Mouse (Mus musculus) limb, embryonic 14.5 days (tissue): Measurements from ENCODE around the gene Gm21149. TPM values are rescaled to one million over a fixed set of nuclear protein-coding genes. Genes with fewer than 3 reads are reported as not detected.
"Not testable (repeated sequence)": the region's sequence is repeated elsewhere in the genome, so short reads cannot be mapped to it uniquely, and the experiment has no call there.

Experiments used
- ATAC-seq: fragments of 200-750 bp; cut with Nextera tagmentation; 2 replicates; pipeline ENCODE4 v1.8.0; 2017; ENCODE audit warnings: low read depth, moderate number of reproducible peaks, moderate TSS enrichment; ENCODE audit not compliant: low FRiP score
- DNase-seq: peaks from one replicate; pipeline ENCODE4 v3.0.0-alpha.2; 2015; ENCODE audit warnings: low spot score
- H3K27ac ChIP-seq: fragments of 300-500 bp; sonication (generic); replicated peaks from 2 replicates; pipeline ENCODE4 v1.5.1; 2014; ENCODE audit warnings: low read depth, mild to moderate bottlenecking, low read length, moderate library complexity, mixed read lengths
- H3K27me3 ChIP-seq: fragments of 300-500 bp; sonication (generic); 2 replicates; pipeline ENCODE4 v1.6.1; 2014; ENCODE audit warnings: low read length, mixed read lengths; ENCODE audit not compliant: control insufficient read depth, insufficient read depth
- H3K36me3 ChIP-seq: fragments of 300-500 bp; sonication (generic); 2 replicates; pipeline ENCODE4 v1.6.1; 2014; ENCODE audit warnings: mild to moderate bottlenecking, low read length, moderate library complexity, mixed read lengths; ENCODE audit not compliant: control insufficient read depth, insufficient read depth
- H3K4me1 ChIP-seq: fragments of 300-500 bp; sonication (generic); 2 replicates; pipeline ENCODE4 v1.6.1; 2014; ENCODE audit warnings: antibody characterized with exemption, low read length, mixed read lengths; ENCODE audit not compliant: control insufficient read depth, insufficient read depth
- H3K4me2 ChIP-seq: fragments of 300-500 bp; sonication (generic); replicated peaks from 2 replicates; pipeline ENCODE4 v1.6.1; 2014; ENCODE audit warnings: low read depth, mild to moderate bottlenecking, low read length, moderate library complexity; ENCODE audit not compliant: severe bottlenecking
- H3K4me3 ChIP-seq: fragments of 300-500 bp; sonication (generic); replicated peaks from 2 replicates; pipeline ENCODE4 v1.5.1; 2014; ENCODE audit warnings: low read length
- H3K9ac ChIP-seq: fragments of 300-500 bp; sonication (generic); 2 replicates; pipeline ENCODE4 v1.6.1; 2014; ENCODE audit warnings: mild to moderate bottlenecking, low read depth, low read length, moderate library complexity; ENCODE audit not compliant: severe bottlenecking
- H3K9me3 ChIP-seq: fragments of 300-500 bp; sonication (generic); 2 replicates; pipeline ENCODE4 v1.6.1; 2016; ENCODE audit warnings: low read length; ENCODE audit not compliant: control insufficient read depth
- WGBS: fragments of 180-500 bp; shearing (Covaris S2); extraction: QIAGEN DNeasy Blood & Tissue Kit; methylation state at CpG from one replicate; pipeline ENCODE4 v1.1.7; 2014; 5-methylcytosine and 5-hydroxymethylcytosine counted together
- polyA plus RNA-seq, 2 experiments: library from polyadenylated mRNA; depleted of rRNA in 1 of 2; stranded (reverse) in 1 of 2; unstranded in 1 of 2; fragments of >200 nt; fragmentation: Nextera tagmentation in 1 of 2; extraction: Ambion mirVana in 1 of 2; gene quantifications; 2 replicates each; pipeline versions ENCODE4 v1.2.1 to v1.2.3; 2012 to 2014

The Gm21149 gene
- polyA plus RNA-seq, 2 experiments: not detected

DNA sequence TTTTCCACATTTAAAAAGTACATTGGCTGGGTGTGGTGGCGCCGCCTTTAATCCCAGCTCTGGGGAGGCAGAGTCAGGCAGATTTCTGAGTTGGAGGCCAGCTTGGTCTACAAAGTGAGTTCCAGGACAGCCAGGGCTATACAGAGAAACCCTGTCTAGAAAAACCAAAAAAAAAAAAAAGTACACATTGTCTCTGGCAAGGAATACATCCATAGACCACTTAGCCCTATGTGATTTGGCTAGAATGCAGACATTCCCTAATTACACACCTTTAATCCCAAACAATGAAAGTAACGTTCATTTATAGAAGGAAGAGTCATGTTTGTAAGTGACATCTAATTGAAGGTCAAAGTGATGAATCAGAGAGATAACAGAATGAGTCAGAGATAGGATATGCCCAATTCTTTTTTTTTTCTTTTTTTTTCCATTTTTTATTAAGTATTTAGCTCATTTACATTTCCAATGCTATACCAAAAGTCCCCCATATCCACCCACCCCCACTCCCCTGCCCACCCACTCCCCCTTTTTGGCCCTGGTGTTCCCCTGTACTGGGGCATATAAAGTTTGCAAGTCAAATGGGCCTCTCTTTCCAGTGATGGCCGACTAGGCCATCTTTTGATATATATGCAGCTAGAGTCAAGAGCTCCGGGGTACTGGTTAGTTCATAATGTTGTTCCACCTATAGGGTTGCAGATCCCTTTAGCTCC, 18.3 kb downstream of the Gm21149 start:
- not testable (repeated sequence) for H3K4me2 ChIP-seq, DNase-seq, H3K4me1 ChIP-seq, H3K4me3 ChIP-seq, H3K9ac ChIP-seq, ATAC-seq, H3K36me3 ChIP-seq, H3K27ac ChIP-seq, H3K27me3 ChIP-seq
- 79% methylated on average over 3 of the region's 5 CpGs for WGBS
- H3K9me3 ChIP-seq: peaks cover 11% of the 10 kb centered on the region

Other genes starting within 250 kb of the Gm21149 start
- gene Gm21190, start 52.7 kb upstream of the Gm21149 start, polyA plus RNA-seq (2012; rRNA removed): not detected in 2 replicates
- not detected in 2 replicates for gene Gm21190, start 52.7 kb upstream of the Gm21149 start, polyA plus RNA-seq (2014; fragmentation: Nextera tagmentation; extraction: Ambion mirVana)
- gene Gm21083, start 100.8 kb upstream of the Gm21149 start, polyA plus RNA-seq (2012; rRNA removed): 0.15 TPM in 1 of 2 replicates, not detected in the other
- not detected in 2 replicates for gene Gm21083, start 100.8 kb upstream of the Gm21149 start, polyA plus RNA-seq (2014; fragmentation: Nextera tagmentation; extraction: Ambion mirVana)
- gene Speer4d, start 142.5 kb upstream of the Gm21149 start, polyA plus RNA-seq (2012; rRNA removed): not detected in 2 replicates
- gene Speer4d, start 142.5 kb upstream of the Gm21149 start, polyA plus RNA-seq (2014; fragmentation: Nextera tagmentation; extraction: Ambion mirVana): not detected in 2 replicates
- gene 4930572O03Rik, start 180.5 kb upstream of the Gm21149 start, polyA plus RNA-seq (2012; rRNA removed): not detected in 2 replicates
- gene 4930572O03Rik, start 180.5 kb upstream of the Gm21149 start, polyA plus RNA-seq (2014; fragmentation: Nextera tagmentation; extraction: Ambion mirVana): not detected in 2 replicates
- 0.05 TPM in 1 of 2 replicates, not detected in the other for gene Speer4c, start 237.7 kb upstream of the Gm21149 start, polyA plus RNA-seq (2012; rRNA removed)
- not detected in 2 replicates for gene Speer4c, start 237.7 kb upstream of the Gm21149 start, polyA plus RNA-seq (2014; fragmentation: Nextera tagmentation; extraction: Ambion mirVana)